Mouse (Mus musculus) lung, postnatal 4 days (tissue): ENCODE results near the gene Pigm.

ENCODE experiments used
- DNase-seq, 2 experiments: peaks; one replicate each; pipeline ENCODE4 v3.0.0; 2021

The Pigm gene

DNA sequence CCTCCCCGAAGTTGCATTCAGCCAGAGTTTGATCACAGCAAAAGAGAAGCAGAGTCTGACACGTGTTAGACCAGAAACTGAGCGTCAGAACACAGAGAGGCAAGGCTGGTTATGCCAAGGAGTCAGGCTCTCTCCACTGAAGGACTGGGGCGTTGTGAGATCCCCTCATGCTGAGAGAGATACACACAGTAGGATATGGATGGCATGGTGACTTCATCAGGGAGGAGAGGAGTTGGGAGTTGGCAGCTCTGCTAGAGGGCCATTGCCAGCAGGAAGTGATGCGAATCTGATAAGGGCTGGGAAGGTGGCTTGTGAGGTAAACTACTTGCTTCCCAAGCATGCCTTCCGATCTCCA is 37.9 kb downstream of the Pigm start:
- no peak for DNase-seq

DNA sequence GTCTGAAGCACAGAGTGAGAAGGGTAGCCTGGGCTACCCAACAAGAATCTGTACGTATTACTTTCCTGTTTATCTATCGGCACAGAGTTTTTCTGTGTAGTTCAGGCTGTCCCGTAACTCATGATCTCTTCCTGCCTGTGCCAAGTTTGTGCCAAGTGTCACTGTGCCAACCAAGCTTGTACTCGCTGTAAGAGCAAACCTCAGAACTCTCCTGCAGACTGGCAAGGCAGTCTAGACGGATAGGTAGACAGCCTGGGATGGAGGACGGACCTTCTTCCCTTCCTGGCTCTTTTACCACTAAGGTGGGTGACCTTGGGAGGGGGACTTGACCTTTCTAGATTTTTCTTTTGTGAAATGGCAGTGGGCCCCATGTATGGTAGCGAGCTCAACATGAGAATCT is 38.7 kb downstream of the Pigm start:
- no peak for DNase-seq

DNA sequence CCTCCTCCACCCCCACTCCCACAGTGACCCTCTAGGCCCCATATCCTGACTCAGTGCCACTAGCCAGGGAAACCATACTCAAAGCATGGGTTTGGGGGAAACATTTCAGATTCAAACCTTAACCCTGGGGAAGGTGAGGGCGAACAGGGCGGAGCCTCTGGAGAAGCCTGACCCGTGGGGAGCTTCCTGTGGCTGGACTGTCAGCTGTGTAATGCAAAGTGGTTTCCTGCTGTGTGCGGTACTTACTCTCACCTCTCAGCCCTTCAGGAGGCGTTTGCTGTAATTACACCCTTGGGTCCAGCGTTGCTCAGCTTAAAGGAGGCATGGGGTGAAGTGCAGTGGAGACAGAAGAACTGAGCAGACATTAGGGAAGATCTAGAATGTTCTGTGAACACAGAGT is 41.8 kb downstream of the Pigm start:
- no peak for DNase-seq

DNA sequence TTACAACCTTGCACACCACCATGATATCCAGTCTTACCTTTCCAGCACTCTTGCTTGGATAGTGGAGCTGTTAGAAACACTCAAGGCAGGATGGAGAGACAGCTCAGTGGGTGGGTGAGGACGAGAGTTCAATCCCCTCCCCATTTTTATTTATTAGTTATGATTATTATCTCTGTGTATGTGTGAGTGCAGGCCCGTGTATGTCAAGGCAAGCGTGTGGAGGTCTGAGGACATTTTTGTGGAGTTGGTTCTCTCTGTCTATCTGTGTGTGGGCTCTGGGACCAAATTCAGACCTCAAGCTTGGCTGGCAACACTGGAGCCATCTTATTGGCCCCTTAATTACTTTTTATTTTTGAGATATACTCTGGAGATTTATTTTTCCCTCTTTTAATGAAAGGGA is 42.3 kb downstream of the Pigm start:
- no peak for DNase-seq

DNA sequence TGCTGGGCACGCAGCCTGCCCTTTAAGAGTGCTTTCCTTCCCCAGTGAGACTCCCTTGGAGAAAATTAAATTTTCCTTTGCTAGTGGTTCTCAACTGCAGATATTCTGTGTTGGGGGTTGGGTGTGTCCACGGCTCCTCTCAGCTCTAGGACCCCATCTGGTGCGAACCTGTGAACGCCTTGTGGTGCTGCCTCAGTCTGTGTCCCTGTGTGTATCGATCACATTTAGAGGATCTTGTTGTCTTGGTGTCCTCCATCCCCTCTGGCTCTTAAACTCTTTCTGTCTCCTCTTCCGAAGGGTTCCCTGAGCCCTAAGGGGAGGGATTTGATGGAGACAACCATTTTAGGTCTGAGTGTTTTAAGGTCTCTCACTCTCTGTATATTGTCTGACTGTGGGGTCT is 43.8 kb downstream of the Pigm start:
- no peak for DNase-seq

DNA sequence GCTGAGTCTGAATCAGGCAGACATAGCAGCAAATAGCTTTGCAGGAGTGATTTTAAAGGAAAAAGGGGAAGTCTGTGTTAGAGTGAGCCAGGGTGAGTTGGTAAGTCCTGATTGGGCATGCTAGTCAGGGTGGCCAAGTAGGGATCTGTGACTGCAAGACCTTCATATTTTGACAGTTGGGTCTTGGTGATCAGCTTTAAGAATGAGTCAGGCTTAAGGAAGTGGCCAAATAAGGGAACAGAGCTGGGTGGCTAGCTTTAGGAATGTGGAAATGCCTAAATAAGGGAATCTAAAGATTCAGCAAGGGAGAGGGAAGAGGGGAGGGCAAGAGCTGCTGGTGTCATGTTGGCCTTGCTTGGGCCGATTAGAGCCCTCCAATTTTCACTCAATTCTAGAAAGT is 47.0 kb downstream of the Pigm start:
- DNase-seq, result peak in 1 of 2 experiments; percentile 22

DNA sequence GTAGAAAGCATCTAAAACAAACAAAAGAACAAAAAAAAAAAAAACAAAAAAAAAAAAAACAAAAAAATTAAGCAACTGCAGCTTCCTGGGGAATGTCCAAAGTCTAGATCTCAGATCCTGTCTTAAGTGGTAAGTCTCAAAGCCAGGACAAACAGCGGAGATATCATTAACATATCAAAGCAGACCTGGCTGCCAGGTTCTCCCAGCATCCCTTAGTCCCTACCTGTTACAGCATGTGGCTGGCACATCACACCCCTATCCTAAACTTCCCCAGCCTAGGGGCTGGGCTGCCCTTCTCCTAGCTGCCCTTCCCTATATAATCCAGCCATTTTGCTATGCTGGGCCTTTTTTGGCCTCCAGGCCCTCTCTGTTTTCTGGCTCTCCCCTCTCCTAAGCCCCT is 50.1 kb downstream of the Pigm start:
- no peak for DNase-seq

DNA sequence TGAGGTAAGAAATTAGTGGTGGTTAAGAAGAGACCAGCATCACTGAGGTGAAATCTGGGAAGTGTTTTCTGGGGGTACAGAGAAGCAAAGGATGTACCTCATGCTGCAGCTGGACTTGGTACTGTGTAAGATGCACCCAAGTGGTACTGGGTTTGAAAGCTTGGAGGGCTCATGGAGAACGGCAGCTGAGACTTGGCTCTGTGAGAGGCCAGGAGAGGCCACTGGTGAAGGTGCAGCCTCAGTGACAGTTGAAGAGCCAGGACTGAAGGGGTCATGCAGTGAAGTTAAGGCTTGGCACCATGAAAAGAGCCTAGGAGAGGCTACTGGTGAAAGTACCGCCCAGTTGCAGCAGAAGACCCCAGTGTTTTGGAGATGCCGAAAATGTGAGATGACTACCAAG is 51.5 kb downstream of the Pigm start:
- DNase-seq, result no peak

GRCm38 (mm10) chr1:172428614-172429013 is 52.3 kb downstream of the Pigm start:
- no peak for DNase-seq

- no peak for DNase-seq
Measured at GRCm38 (mm10) chr1:172430731-172431220, 54.4 kb downstream of the Pigm start.

GRCm38 (mm10) chr1:172431836-172432586 is 55.7 kb downstream of the Pigm start:
- peak; percentile 51 to 71 for DNase-seq

GRCm38 (mm10) chr1:172432587-172432955 is 56.2 kb downstream of the Pigm start:
- no peak for DNase-seq

GRCm38 (mm10) chr1:172433012-172433850 is 56.9 kb downstream of the Pigm start:
- DNase-seq, result no peak
